27 mouse cellular contexts compared by ENCODE assay signal in the genomic region with DNA sequence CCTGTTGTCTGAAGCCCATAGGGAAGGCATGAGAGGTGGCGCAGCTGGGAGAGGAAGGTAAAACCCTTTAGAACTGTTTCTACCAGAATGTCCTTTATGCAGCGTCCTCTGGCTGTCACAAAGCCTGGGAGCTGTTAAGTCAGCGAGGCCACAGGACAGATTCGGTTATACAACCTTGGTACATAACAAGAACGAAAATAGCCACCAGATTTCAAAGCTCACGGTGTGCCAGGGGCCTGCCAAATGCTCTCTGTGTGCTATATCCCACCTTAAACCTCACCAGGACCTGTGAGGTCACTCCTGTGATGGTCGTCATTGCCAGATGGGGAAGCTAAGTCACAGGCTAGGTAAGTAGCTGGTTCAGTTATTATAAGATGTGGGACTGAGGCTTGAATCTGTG. TPM values are rescaled to one million over a fixed set of nuclear protein-coding genes. Genes with fewer than 3 reads are reported as not detected.
A peak's percentile ranks its signal among the peaks of the same experiment; 100 is the strongest.
DNase-seq lines count a peak whose midpoint lies in the region; ATAC-seq and TF ChIP-seq lines count a peak whose summit lies in the region.
"Had no signal": no experiment of that assay in that cellular context is flagged by ENCODE, and none has a peak within 500 bp of the region (broad histone marks: within the 10 kb centered on the region; RNA-seq: fewer than 3 reads in every experiment).

No protein-coding gene starts in this region.

- no peaks in the 10 kb centered on the region for H3K79me2 ChIP-seq in heart, adult 2 months (replicated peaks; ENCODE audit: control insufficient read depth, insufficient read depth, low read length)

- H3K9ac ChIP-seq in heart, adult 2 months (ENCODE audit: low read depth, low read length): peak overlapping the region; percentile 68
- H3K9ac ChIP-seq in heart, embryonic 12.5 days: no peak overlapping the region
- no peak overlapping the region for H3K9ac ChIP-seq in forebrain, embryonic 11.5 days (ENCODE audit: low read length)
- H3K9ac ChIP-seq: hindbrain, embryonic 14.5 days; liver, postnatal 0 days; neural tube, embryonic 13.5 days had no signal

- H3K4me3 ChIP-seq in gastrocnemius, adult 2 months: peak overlapping the region; percentile 41
- peak overlapping the region; percentile 11; the same call in 1 of the 2 replicates for H3K4me3 ChIP-seq in heart, adult 2 months
- no peak overlapping the region for H3K4me3 ChIP-seq in heart, embryonic 12.5 days
- H3K4me3 ChIP-seq in forebrain, embryonic 11.5 days (ENCODE audit: low read depth, low read length): no peak overlapping the region
- H3K4me3 ChIP-seq: myocyte; neural tube, embryonic 13.5 days had no signal

- 72% methylated on average over 7 of the region's 7 CpGs for WGBS in heart, adult 2 months
- 60% methylated on average over 7 of the region's 7 CpGs for WGBS in heart, embryonic 12.5 days
- 88% methylated on average over 7 of the region's 7 CpGs for WGBS in forebrain, embryonic 11.5 days

- H3K27me3 ChIP-seq in heart, adult 2 months (ENCODE audit: control insufficient read depth, insufficient read depth, low read length): no peaks in the 10 kb centered on the region
- no peaks in the 10 kb centered on the region for H3K27me3 ChIP-seq in heart, embryonic 12.5 days (replicated peaks)
- H3K27me3 ChIP-seq in forebrain, embryonic 11.5 days (ENCODE audit: control insufficient read depth, insufficient read depth, low read length): no peaks in the 10 kb centered on the region
- H3K27me3 ChIP-seq: neural tube, embryonic 13.5 days had no signal

- H3K36me3 ChIP-seq in heart, adult 2 months (ENCODE audit: control insufficient read depth, insufficient read depth, low read length): no peaks in the 10 kb centered on the region
- H3K36me3 ChIP-seq in heart, embryonic 12.5 days: no peaks in the 10 kb centered on the region
- H3K36me3 ChIP-seq in forebrain, embryonic 11.5 days (ENCODE audit: control insufficient read depth, insufficient read depth, low read length): no peaks in the 10 kb centered on the region
- H3K36me3 ChIP-seq: neural tube, embryonic 13.5 days had no signal

- peak; percentile 37; the same call in 1 of the 2 replicates for TF ChIP-seq POLR2A in heart, adult 2 months (IDR thresholded peaks at IDR 0.05; ENCODE audit: insufficient read depth, low read depth, low read length)

- no peak overlapping the region for H3K4me2 ChIP-seq in heart, embryonic 12.5 days
- H3K4me2 ChIP-seq in forebrain, embryonic 11.5 days (ENCODE audit: low read depth, low read length, severe bottlenecking): no peak overlapping the region
- H3K4me2 ChIP-seq: hindbrain, embryonic 14.5 days; neural tube, embryonic 13.5 days had no signal

- peak; percentile 55 for DNase-seq in gastrocnemius, adult 2 months
- no peak for DNase-seq in gastrocnemius, postnatal 10 days
- peak; percentile 27 to 70 for DNase-seq in heart, adult 2 months
- peak; percentile 67 to 71 for DNase-seq in heart, postnatal 10 days
- no peak for DNase-seq in ovary, postnatal 36 days (ENCODE audit: low spot score)
- no peak for DNase-seq in frontal cortex, postnatal 25 days (ENCODE audit: low spot score in 2 of 2)
- DNase-seq in forebrain, embryonic 11.5 days (ENCODE audit: low spot score): no peak
- DNase-seq: cerebellum, adult 2 months; kidney, adult 2 months; layer of hippocampus, adult 9-11 months; liver; liver, postnatal 0 days; right cerebral cortex, adult 18-20 months; thymus, adult 2 months; thymus, postnatal 4 days had no signal

- intact Hi-C loops in gastrocnemius, adult 2 months (cut with DNase I): no loop called here
- intact Hi-C loops in heart, adult 2 months (cut with DNase I): loop anchor here (5.0 kb wide), 1 partner anchor 40 kb away; no protein-coding TSS in a partner anchor
- intact Hi-C loops in heart, postnatal 10 days (cut with DNase I): loop anchor here (5.0 kb wide), 1 partner anchor 40 kb away; no protein-coding TSS in a partner anchor

- TF ChIP-seq EP300 in heart, adult 2 months (IDR thresholded peaks at IDR 0.05; ENCODE audit: insufficient read depth, low read depth, low read length): peak; percentile 98

- peak overlapping the region; percentile 84 for H3K27ac ChIP-seq in gastrocnemius, adult 2 months
- H3K27ac ChIP-seq in heart, adult 2 months: peak overlapping the region; percentile 90
- peak overlapping the region; percentile 41; the same call in 1 of the 2 replicates for H3K27ac ChIP-seq in heart, embryonic 12.5 days (ENCODE audit: poor library complexity, severe bottlenecking)
- no peak overlapping the region for H3K27ac ChIP-seq in forebrain, embryonic 11.5 days (ENCODE audit: low read depth, low read length)
- H3K27ac ChIP-seq: hindbrain, embryonic 14.5 days; kidney, postnatal 0 days; macrophage; neural tube, embryonic 13.5 days had no signal

- H3K9me3 ChIP-seq in heart, embryonic 12.5 days (replicated peaks): no peaks in the 10 kb centered on the region
- no peaks in the 10 kb centered on the region for H3K9me3 ChIP-seq in forebrain, embryonic 11.5 days (ENCODE audit: control insufficient read depth, low read length)
- H3K9me3 ChIP-seq: neural tube, embryonic 13.5 days had no signal

- peaks cover 3% of the 10 kb centered on the region; the same call in 1 of the 2 replicates for H3K4me1 ChIP-seq in heart, adult 2 months (ENCODE audit: control insufficient read depth, insufficient read depth, low read length)
- peaks cover 21% of the 10 kb centered on the region for H3K4me1 ChIP-seq in heart, embryonic 12.5 days (replicated peaks)
- H3K4me1 ChIP-seq in forebrain, embryonic 11.5 days (replicated peaks; ENCODE audit: control insufficient read depth, insufficient read depth, low read length): no peaks in the 10 kb centered on the region
- H3K4me1 ChIP-seq: neural tube, embryonic 13.5 days had no signal

- TF ChIP-seq CTCF in gastrocnemius, adult 2 months (IDR thresholded peaks at IDR 0.05): peak; percentile 20; the same call in 1 of the 2 replicates
- TF ChIP-seq CTCF in heart, adult 2 months (IDR thresholded peaks at IDR 0.05): peak; percentile 25; the same call in 1 of the 2 replicates

- ATAC-seq in heart, embryonic 12.5 days (ENCODE audit: insufficient number of reproducible peaks, low FRiP score): 0 out of 2 replicates have a peak, but pooled peaks have one; percentile 22
- no peak for ATAC-seq in forebrain, embryonic 11.5 days (replicated peaks; ENCODE audit: low FRiP score)
- ATAC-seq: forebrain, embryonic 16.5 days; liver, postnatal 0 days; lung, postnatal 0 days; midbrain, embryonic 16.5 days had no signal

RNA-seq across cellular contexts. Expression of a gene that starts 19.6 kb away (rescaled TPM):
- total RNA-seq in gastrocnemius, adult 2 months (2021): 10 to 100 TPM; 32.9 to 69.4 TPM
- 10 to 100 TPM; 11.4 to 15.6 TPM for total RNA-seq in gastrocnemius, postnatal 10 days (2021)
- 100 to 1,000 TPM; 309 to 376 TPM for total RNA-seq in heart, adult 2 months (2021)
- 347 and 390 TPM in 2 replicates for polyA plus RNA-seq in heart, adult 2 months (2012; rRNA removed)
- 10.0 and 10.3 TPM in 2 replicates for polyA plus RNA-seq in heart, embryonic 12.5 days (2016; fragmentation: Nextera tagmentation; extraction: Ambion mirVana)
- 100 to 1,000 TPM; 154 to 202 TPM for total RNA-seq in heart, postnatal 10 days (2021)
- 9.2 and 9.5 TPM in 2 replicates for polyA plus RNA-seq in forebrain, embryonic 11.5 days (2014; fragmentation: Nextera tagmentation; extraction: Ambion mirVana)

RNA-seq across cellular contexts. Expression of a gene that starts 36.3 kb away (rescaled TPM):
- total RNA-seq in gastrocnemius, adult 2 months (2021): not detected
- under 1 TPM in 1 of 2 experiments, not detected in 1; 0.41 TPM for total RNA-seq in gastrocnemius, postnatal 10 days (2021)
- not detected for total RNA-seq in heart, adult 2 months (2021)
- 0.47 TPM in 1 of 2 replicates, not detected in the other for polyA plus RNA-seq in heart, adult 2 months (2012; rRNA removed)
- polyA plus RNA-seq in heart, embryonic 12.5 days (2016; fragmentation: Nextera tagmentation; extraction: Ambion mirVana): 2.5 and 3.1 TPM in 2 replicates
- total RNA-seq in heart, postnatal 10 days (2021): not detected
- polyA plus RNA-seq in forebrain, embryonic 11.5 days (2014; fragmentation: Nextera tagmentation; extraction: Ambion mirVana): 9.3 and 13.0 TPM in 2 replicates
- total RNA-seq: heart, postnatal 36 days; left cerebral cortex, adult 18-20 months; left cerebral cortex, postnatal 36 days had no signal
- polyA plus RNA-seq: cerebellum, adult 2 months had no signal

Comparison
In these comparisons a context has a peak if more than half of its experiments do, and no peak if none do; other contexts are left out.
1. DNase-seq: peak in gastrocnemius, adult 2 months (single experiment), heart, adult 2 months (2 of 2) and heart, postnatal 10 days (2 of 2); none in gastrocnemius, postnatal 10 days (single experiment), ovary, postnatal 36 days (single experiment), frontal cortex, postnatal 25 days (0 of 2) and forebrain, embryonic 11.5 days (single experiment).
2. H3K4me3 ChIP-seq: peak in gastrocnemius, adult 2 months (single experiment) and heart, adult 2 months (single experiment); none in heart, embryonic 12.5 days (single experiment) and forebrain, embryonic 11.5 days (single experiment).